Mouse (Mus musculus): ENCODE data around the gene Gna15. TPM values are rescaled to one million over a fixed set of nuclear protein-coding genes. Genes with fewer than 3 reads are reported as not detected.

Gene Gna15
- total and polyA plus RNA-seq, 3 experiments: 1.1 to 1.5 (median 1.2) TPM

DNA sequence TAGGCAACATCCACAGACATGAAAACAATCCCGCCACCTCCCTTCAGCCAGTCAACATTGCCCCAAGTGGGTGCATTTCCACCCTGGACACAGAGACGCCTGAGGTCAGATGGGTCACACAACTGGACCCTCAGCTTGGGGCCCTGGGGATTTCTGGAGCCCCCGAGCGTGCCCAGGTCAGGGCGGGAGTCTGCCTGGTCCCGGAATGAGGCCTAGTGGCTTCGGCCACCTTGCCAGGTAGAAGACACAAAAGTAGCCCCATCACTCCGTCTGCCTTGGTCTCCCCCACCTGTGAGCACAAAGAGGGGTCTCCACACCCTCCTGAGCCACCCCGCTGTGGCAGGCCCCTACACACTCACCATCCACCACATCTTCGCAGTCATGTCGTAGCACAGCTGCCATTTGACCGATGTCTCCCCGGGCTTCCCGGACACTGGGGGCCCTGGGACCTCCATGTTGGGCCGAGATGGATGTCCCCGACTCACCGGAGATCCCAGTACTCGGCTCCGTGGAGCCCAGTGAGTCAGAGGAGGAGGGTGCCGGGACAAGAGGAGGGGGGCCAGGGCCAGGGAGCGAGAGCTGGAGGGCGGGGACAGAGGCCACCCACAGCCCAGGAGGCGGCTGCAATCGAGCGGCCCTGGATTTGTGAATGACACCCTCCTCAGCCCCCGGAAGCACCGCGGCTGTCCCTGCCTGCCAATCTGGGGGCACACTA is 68.7 kb downstream of the Gna15 start, which contains the start of gene Nfic:
Gene Nfic, minus strand, starts transcription at position 455 of the 715 bp plus-strand sequence.
- peaks cover 17% of the 10 kb centered on the region for H3K27me3 ChIP-seq (ENCODE audit: control insufficient read depth, insufficient read depth, low read length)
- H3K27ac ChIP-seq: no peak within 1 kb of the TSS
- 58% methylated on average over 28 of the region's 28 CpGs for WGBS
- no peaks in the 10 kb centered on the region for H3K79me2 ChIP-seq (replicated peaks; ENCODE audit: control insufficient read depth, insufficient read depth, low read length)
- no peak within 1 kb of the TSS for H3K9ac ChIP-seq (ENCODE audit: low read depth, low read length)
- no peaks in the 10 kb centered on the region for H3K36me3 ChIP-seq (ENCODE audit: control insufficient read depth, insufficient read depth, low read length)
- TF ChIP-seq CTCF (IDR thresholded peaks at IDR 0.05) (no peak), EP300 (IDR thresholded peaks at IDR 0.05; ENCODE audit: insufficient read depth, low read depth, low read length) (no peak), POLR2A (IDR thresholded peaks at IDR 0.05; ENCODE audit: insufficient read depth, low read depth, low read length) (no peak)
- intact Hi-C loops (cut with DNase I): no loop called here
- DNase-seq: no peak
- H3K4me1 ChIP-seq (ENCODE audit: control insufficient read depth, insufficient read depth, low read length): no peaks in the 10 kb centered on the region
- H3K4me3 ChIP-seq: no peak within 1 kb of the TSS

DNA sequence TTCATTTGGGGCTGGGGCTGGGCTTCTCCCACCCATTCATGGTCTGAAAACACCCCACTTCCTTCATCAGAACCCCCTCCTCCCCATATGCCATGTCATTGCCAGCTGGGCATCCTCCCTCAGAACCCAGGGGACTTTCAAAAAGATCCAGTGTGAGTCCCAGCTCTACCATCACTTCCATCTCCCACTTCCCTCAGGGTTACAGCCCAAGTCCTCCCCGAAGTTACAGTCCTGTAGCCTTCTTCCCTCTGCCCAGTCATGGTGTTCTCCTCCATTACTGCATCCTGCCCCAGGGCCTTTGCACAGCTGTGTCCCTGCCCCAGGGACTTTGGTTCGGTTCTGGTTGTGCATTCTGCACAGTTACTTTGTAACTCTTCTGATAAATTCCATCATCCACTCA is 69.9 kb downstream of the Gna15 start:
- Histone ChIP-seq H3K36me3 (ENCODE audit: control insufficient read depth, insufficient read depth, low read length) (no peaks in the 10 kb centered on the region), H3K4me1 (ENCODE audit: control insufficient read depth, insufficient read depth, low read length) (no peaks in the 10 kb centered on the region), H3K79me2 (replicated peaks; ENCODE audit: control insufficient read depth, insufficient read depth, low read length) (no peaks in the 10 kb centered on the region), H3K27ac (no peak overlapping the region), H3K4me3 (no peak overlapping the region), H3K27me3 (ENCODE audit: control insufficient read depth, insufficient read depth, low read length) (peaks cover 17% of the 10 kb centered on the region), H3K9ac (ENCODE audit: low read depth, low read length) (no peak overlapping the region)
- no peak for TF ChIP-seq EP300 (IDR thresholded peaks at IDR 0.05; ENCODE audit: insufficient read depth, low read depth, low read length)
- TF ChIP-seq POLR2A (IDR thresholded peaks at IDR 0.05; ENCODE audit: insufficient read depth, low read depth, low read length): no peak
- no peak for TF ChIP-seq CTCF (IDR thresholded peaks at IDR 0.05)
- DNase-seq: no peak
- intact Hi-C loops (cut with DNase I): loop anchor here (5.0 kb wide), 1 partner anchor 167 kb away; no protein-coding TSS in a partner anchor
- 61% methylated on average over 2 of the region's 2 CpGs for WGBS

DNA sequence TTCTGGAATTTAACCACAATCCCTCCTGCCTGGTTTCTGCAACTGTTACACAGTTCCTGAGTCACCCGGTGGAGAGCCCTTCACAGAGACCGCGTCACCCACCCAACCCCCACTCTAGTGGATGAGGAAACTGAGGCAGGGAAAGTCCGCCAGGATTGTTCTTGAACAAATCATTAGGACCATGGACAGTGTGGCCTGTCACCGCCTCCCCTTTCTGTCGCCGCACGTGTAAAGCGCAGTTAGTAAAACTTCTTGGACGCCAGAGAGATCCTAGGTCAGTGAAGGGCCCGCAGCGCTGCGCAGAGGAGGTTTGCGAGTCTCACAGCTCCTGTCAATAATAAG is 71.1 kb downstream of the Gna15 start:
- H3K4me1 ChIP-seq (ENCODE audit: control insufficient read depth, insufficient read depth, low read length): no peaks in the 10 kb centered on the region
- H3K27ac ChIP-seq: no peak overlapping the region
- no peak for DNase-seq
- intact Hi-C loops (cut with DNase I): loop anchor here (5.0 kb wide), 1 partner anchor 166 kb away; no protein-coding TSS in a partner anchor
- peaks cover 17% of the 10 kb centered on the region for H3K27me3 ChIP-seq (ENCODE audit: control insufficient read depth, insufficient read depth, low read length)
- no peak for TF ChIP-seq CTCF (IDR thresholded peaks at IDR 0.05)
- TF ChIP-seq POLR2A (IDR thresholded peaks at IDR 0.05; ENCODE audit: insufficient read depth, low read depth, low read length): no peak
- no peak for TF ChIP-seq EP300 (IDR thresholded peaks at IDR 0.05; ENCODE audit: insufficient read depth, low read depth, low read length)
- no peaks in the 10 kb centered on the region for H3K79me2 ChIP-seq (replicated peaks; ENCODE audit: control insufficient read depth, insufficient read depth, low read length)
- no peak overlapping the region for H3K9ac ChIP-seq (ENCODE audit: low read depth, low read length)
- WGBS: 4% methylated on average over 14 of the region's 14 CpGs
- H3K4me3 ChIP-seq: no peak overlapping the region
- no peaks in the 10 kb centered on the region for H3K36me3 ChIP-seq (ENCODE audit: control insufficient read depth, insufficient read depth, low read length)

Small RNAs within 50 kb of the gene (microRNA-seq; reads per million reads assigned to microRNA genes)
- gene Gm25595: 0 reads per million in 2 experiments

Other genes starting within 250 kb of the Gna15 start
- gene Tjp3, start 232.6 kb downstream of the Gna15 start, total RNA-seq (2021): not detected
- gene Tjp3, start 232.6 kb downstream of the Gna15 start, polyA plus RNA-seq (2012; rRNA removed): 0.12 and 0.78 TPM in 2 replicates
- gene Pip5k1c, start 231.3 kb downstream of the Gna15 start, total RNA-seq (2021): 10 to 100 TPM; 27.0 to 28.0 TPM
- gene Pip5k1c, start 231.3 kb downstream of the Gna15 start, polyA plus RNA-seq (2012; rRNA removed): 37.5 and 44.2 TPM in 2 replicates
- gene Cactin, start 203.1 kb downstream of the Gna15 start, total RNA-seq (2021): 10 to 100 TPM; 16.1 to 18.0 TPM
- 15.4 and 18.0 TPM in 2 replicates for gene Cactin, start 203.1 kb downstream of the Gna15 start, polyA plus RNA-seq (2012; rRNA removed)
- gene Tbxa2r, start 195.5 kb downstream of the Gna15 start, total RNA-seq (2021): 1 to 10 TPM; 3.8 to 4.1 TPM
- gene Tbxa2r, start 195.5 kb downstream of the Gna15 start, polyA plus RNA-seq (2012; rRNA removed): 7.1 and 8.7 TPM in 2 replicates
- 1 to 10 TPM; 5.5 to 6.4 TPM for gene Gipc3, start 181.0 kb downstream of the Gna15 start, total RNA-seq (2021)
- gene Gipc3, start 181.0 kb downstream of the Gna15 start, polyA plus RNA-seq (2012; rRNA removed): 4.7 and 4.8 TPM in 2 replicates
- 10 to 100 TPM; 55.6 to 58.1 TPM for gene Hmg20b, start 173.7 kb downstream of the Gna15 start, total RNA-seq (2021)
- gene Hmg20b, start 173.7 kb downstream of the Gna15 start, polyA plus RNA-seq (2012; rRNA removed): 44.3 and 54.9 TPM in 2 replicates
- gene Mfsd12, start 166.7 kb downstream of the Gna15 start, total RNA-seq (2021): 10 to 100 TPM; 10.6 to 11.1 TPM
- gene Mfsd12, start 166.7 kb downstream of the Gna15 start, polyA plus RNA-seq (2012; rRNA removed): 9.6 and 10.5 TPM in 2 replicates
- gene 4930404N11Rik, start 158.4 kb downstream of the Gna15 start, total RNA-seq (2021): 1 to 10 TPM in 1 of 2 experiments, under 1 TPM in 1; 0.64 to 1.1 TPM
- gene 4930404N11Rik, start 158.4 kb downstream of the Gna15 start, polyA plus RNA-seq (2012; rRNA removed): 0.32 and 1.2 TPM in 2 replicates
- 10 to 100 TPM; 29.9 to 31.5 TPM for gene Fzr1, start 145.7 kb downstream of the Gna15 start, total RNA-seq (2021)
- gene Fzr1, start 145.7 kb downstream of the Gna15 start, polyA plus RNA-seq (2012; rRNA removed): 49.3 and 56.1 TPM in 2 replicates
- gene Dohh, start 139.8 kb downstream of the Gna15 start, total RNA-seq (2021): 10 to 100 TPM; 46.6 to 53.8 TPM
- gene Dohh, start 139.8 kb downstream of the Gna15 start, polyA plus RNA-seq (2012; rRNA removed): 48.5 and 56.9 TPM in 2 replicates
- gene Gm48551, start 139.8 kb downstream of the Gna15 start, total RNA-seq (2021): 1 to 10 TPM in 1 of 2 experiments, under 1 TPM in 1; 0.73 to 1.9 TPM
- 2.1 and 3.5 TPM in 2 replicates for gene Gm48551, start 139.8 kb downstream of the Gna15 start, polyA plus RNA-seq (2012; rRNA removed)
- 1 to 10 TPM in 1 of 2 experiments, not detected in 1; 1.2 TPM for gene Gm48552, start 135.2 kb downstream of the Gna15 start, total RNA-seq (2021)
- 0.88 and 1.2 TPM in 2 replicates for gene Gm48552, start 135.2 kb downstream of the Gna15 start, polyA plus RNA-seq (2012; rRNA removed)
- gene Smim24, start 131.2 kb downstream of the Gna15 start, total RNA-seq (2021): 1 to 10 TPM; 2.0 to 2.3 TPM
- gene Smim24, start 131.2 kb downstream of the Gna15 start, polyA plus RNA-seq (2012; rRNA removed): 8.3 and 8.6 TPM in 2 replicates
- gene Nfic, start 68.6 kb downstream of the Gna15 start, total RNA-seq (2021): 100 to 1,000 TPM in 1 of 2 experiments, 10 to 100 TPM in 1; 94.2 to 104 TPM
- gene Nfic, start 68.6 kb downstream of the Gna15 start, polyA plus RNA-seq (2012; rRNA removed): 59.9 and 80.1 TPM in 2 replicates
- under 1 TPM in 1 of 2 experiments, not detected in 1; 0.16 TPM for gene Celf5, start 41.5 kb downstream of the Gna15 start, total RNA-seq (2021)
- gene Celf5, start 41.5 kb downstream of the Gna15 start, polyA plus RNA-seq (2012; rRNA removed): 0.39 and 0.73 TPM in 2 replicates
- 10 to 100 TPM; 68.6 to 74.2 TPM for gene Ncln, start 27.8 kb downstream of the Gna15 start, total RNA-seq (2021)
- 107 and 116 TPM in 2 replicates for gene Ncln, start 27.8 kb downstream of the Gna15 start, polyA plus RNA-seq (2012; rRNA removed)
- gene S1pr4, start 24.1 kb downstream of the Gna15 start, total RNA-seq (2021): 1 to 10 TPM in 1 of 2 experiments, under 1 TPM in 1; 0.81 to 1.1 TPM
- 2.0 and 3.1 TPM in 2 replicates for gene S1pr4, start 24.1 kb downstream of the Gna15 start, polyA plus RNA-seq (2012; rRNA removed)
- 10 to 100 TPM; 46.6 to 53.5 TPM for gene Gna11, start 21.0 kb upstream of the Gna15 start, total RNA-seq (2021)
- gene Gna11, start 21.0 kb upstream of the Gna15 start, polyA plus RNA-seq (2012; rRNA removed): 68.0 and 81.9 TPM in 2 replicates
- gene Aes, start 35.3 kb upstream of the Gna15 start, total RNA-seq (2021): 1,000 to 10,000 TPM in 1 of 2 experiments, 100 to 1,000 TPM in 1; 982 to 1,113 TPM
- gene Aes, start 35.3 kb upstream of the Gna15 start, polyA plus RNA-seq (2012; rRNA removed): 2,586 and 3,063 TPM in 2 replicates
- gene Tle2, start 50.3 kb upstream of the Gna15 start, total RNA-seq (2021): 1 to 10 TPM; 6.8 to 7.4 TPM
- 40.9 and 43.8 TPM in 2 replicates for gene Tle2, start 50.3 kb upstream of the Gna15 start, polyA plus RNA-seq (2012; rRNA removed)
- 1 to 10 TPM; 5.1 to 7.7 TPM for gene Tle6, start 76.8 kb upstream of the Gna15 start, total RNA-seq (2021)
- 19.0 and 20.1 TPM in 2 replicates for gene Tle6, start 76.8 kb upstream of the Gna15 start, polyA plus RNA-seq (2012; rRNA removed)
- 1 to 10 TPM; 2.5 to 3.7 TPM for gene BC025920, start 82.0 kb upstream of the Gna15 start, total RNA-seq (2021)
- 1.9 and 2.5 TPM in 2 replicates for gene BC025920, start 82.0 kb upstream of the Gna15 start, polyA plus RNA-seq (2012; rRNA removed)
- gene Sirt6, start 103.6 kb upstream of the Gna15 start, total RNA-seq (2021): 1 to 10 TPM; 7.0 to 7.9 TPM
- 11.5 and 15.4 TPM in 2 replicates for gene Sirt6, start 103.6 kb upstream of the Gna15 start, polyA plus RNA-seq (2012; rRNA removed)
- gene Ankrd24, start 104.3 kb upstream of the Gna15 start, total RNA-seq (2021): 1 to 10 TPM; 7.8 to 7.9 TPM
- gene Ankrd24, start 104.3 kb upstream of the Gna15 start, polyA plus RNA-seq (2012; rRNA removed): 33.7 and 46.5 TPM in 2 replicates
- 1 to 10 TPM; 2.1 to 2.4 TPM for gene Gm10778, start 124.8 kb upstream of the Gna15 start, total RNA-seq (2021)
- 0.59 and 1.2 TPM in 2 replicates for gene Gm10778, start 124.8 kb upstream of the Gna15 start, polyA plus RNA-seq (2012; rRNA removed)
- 1 to 10 TPM; 3.7 to 5.7 TPM for gene Zfp433, start 180.6 kb upstream of the Gna15 start, total RNA-seq (2021)
- gene Zfp433, start 180.6 kb upstream of the Gna15 start, polyA plus RNA-seq (2012; rRNA removed): 0.62 and 3.1 TPM in 2 replicates
- 1 to 10 TPM; 1.2 to 2.7 TPM for gene Gm3055, start 246.9 kb upstream of the Gna15 start, total RNA-seq (2021)
- gene Gm3055, start 246.9 kb upstream of the Gna15 start, polyA plus RNA-seq (2012; rRNA removed): 0.33 and 1.7 TPM in 2 replicates

All from heart, adult 2 months (tissue).